Mouse (Mus musculus): ENCODE results near the gene Plscr4. TPM values are rescaled to one million over a fixed set of nuclear protein-coding genes. Genes with fewer than 3 reads are reported as not detected.

Plscr4 gene
- polyA plus RNA-seq, 1 experiment from 2014 or later = 1.9 TPM

GRCm38 (mm10) chr9:92530055-92530454 is 72.9 kb downstream of the Plscr4 start:
- Histone ChIP-seq H3K4me1 (ENCODE audit: control insufficient read depth, insufficient read depth, low read length) (no peaks in the 10 kb centered on the region), H3K4me2 (ENCODE audit: low read depth, low read length) (no peak overlapping the region), H3K4me3 (ENCODE audit: low read depth, low read length) (no peak overlapping the region), H3K36me3 (ENCODE audit: control insufficient read depth, insufficient read depth, low read length) (no peaks in the 10 kb centered on the region), H3K27me3 (ENCODE audit: control insufficient read depth, insufficient read depth, low read length) (no peaks in the 10 kb centered on the region), H3K9ac (replicated peaks; ENCODE audit: low read depth, low read length) (no peak overlapping the region), H3K9me3 (ENCODE audit: control insufficient read depth, low read length) (no peaks in the 10 kb centered on the region), H3K27ac (ENCODE audit: low read depth, low read length) (no peak overlapping the region)
- ATAC-seq (ENCODE audit: low read depth) = no peak
- WGBS = 70% methylated on average over 3 of the region's 3 CpGs

- Histone ChIP-seq H3K9me3 (ENCODE audit: control insufficient read depth, low read length) (no peaks in the 10 kb centered on the region), H3K4me1 (ENCODE audit: control insufficient read depth, insufficient read depth, low read length) (0 out of 2 replicates have a peak, but pooled peaks cover 5% of the 10 kb centered on the region), H3K36me3 (ENCODE audit: control insufficient read depth, insufficient read depth, low read length) (no peaks in the 10 kb centered on the region), H3K4me2 (ENCODE audit: low read depth, low read length) (no peak overlapping the region), H3K27me3 (ENCODE audit: control insufficient read depth, insufficient read depth, low read length) (no peaks in the 10 kb centered on the region), H3K4me3 (ENCODE audit: low read depth, low read length) (no peak overlapping the region), H3K9ac (replicated peaks; ENCODE audit: low read depth, low read length) (no peak overlapping the region), H3K27ac (ENCODE audit: low read depth, low read length) (no peak overlapping the region)
- WGBS = 80% methylated on average over 6 of the region's 6 CpGs
- no peak for ATAC-seq (ENCODE audit: low read depth)
These were observed 80.6 kb downstream of the Plscr4 start for GRCm38 (mm10) chr9:92537735-92538134.

- 68% methylated on average over 6 of the region's 6 CpGs for WGBS
- H3K4me1 ChIP-seq (ENCODE audit: control insufficient read depth, insufficient read depth, low read length) = peaks cover 5% of the 10 kb centered on the region; the same call in 1 of the 2 replicates
- H3K9me3 ChIP-seq (ENCODE audit: control insufficient read depth, low read length) = no peaks in the 10 kb centered on the region
- no peak overlapping the region for H3K9ac ChIP-seq (replicated peaks; ENCODE audit: low read depth, low read length)
- H3K36me3 ChIP-seq (ENCODE audit: control insufficient read depth, insufficient read depth, low read length) = no peaks in the 10 kb centered on the region
- no peak for ATAC-seq (ENCODE audit: low read depth)
- no peaks in the 10 kb centered on the region for H3K27me3 ChIP-seq (ENCODE audit: control insufficient read depth, insufficient read depth, low read length)
- no peak overlapping the region for H3K27ac ChIP-seq (ENCODE audit: low read depth, low read length)
- H3K4me2 ChIP-seq (ENCODE audit: low read depth, low read length) = no peak overlapping the region
- no peak overlapping the region for H3K4me3 ChIP-seq (ENCODE audit: low read depth, low read length)
These were observed 81.0 kb downstream of the Plscr4 start for GRCm38 (mm10) chr9:92538216-92538615.

Other genes with a start within 250 kb of the Plscr4 start
- 7.5 and 8.8 TPM in 2 replicates for gene Plscr1, start 207.6 kb upstream of the Plscr4 start, polyA plus RNA-seq (2014; fragmentation: Nextera tagmentation; extraction: Ambion mirVana)
- gene Plscr2, start 181.8 kb upstream of the Plscr4 start, polyA plus RNA-seq (2014; fragmentation: Nextera tagmentation; extraction: Ambion mirVana) = 1.5 TPM in 1 of 2 replicates, not detected in the other
- not detected in 2 replicates for gene 1700057G04Rik, start 148.0 kb upstream of the Plscr4 start, polyA plus RNA-seq (2014; fragmentation: Nextera tagmentation; extraction: Ambion mirVana)
- gene Plod2, start 84.8 kb downstream of the Plscr4 start, polyA plus RNA-seq (2014; fragmentation: Nextera tagmentation; extraction: Ambion mirVana) = 13.0 and 20.1 TPM in 2 replicates